Mouse (Mus musculus): ENCODE data around the gene Timm17a. TPM values are rescaled to one million over a fixed set of nuclear protein-coding genes. Genes with fewer than 3 reads are reported as not detected.
A peak's percentile ranks its signal among the peaks of the same experiment; 100 is the strongest.

Gene Timm17a
- 369 and 374 TPM in 2 replicates for polyA plus RNA-seq (2014; fragmentation: Nextera tagmentation; extraction: Ambion mirVana)

GRCm38 (mm10) chr1:135313284-135314031 is at the start of gene Timm17a:
Gene Timm17a, minus strand, starts transcription at chr1:135313778.
- H3K27ac ChIP-seq (replicated peaks in 1 of 2; ENCODE audit: control insufficient read depth in 1 of 2, insufficient read depth in 1 of 2, low read depth in 2 of 2, low read length in 2 of 2): peak within 1 kb of the TSS; percentile 79 to 93
- peaks cover 5 to 17% of the 10 kb centered on the region in 2 experiments for H3K4me1 ChIP-seq (ENCODE audit: control insufficient read depth in 2 of 2, insufficient read depth in 2 of 2, low read length in 2 of 2)
- ATAC-seq (ENCODE audit: insufficient number of reproducible peaks, insufficient read depth, low FRiP score, low read depth): peak; percentile 98
- H3K9me3 ChIP-seq (ENCODE audit: control insufficient read depth, low read length): no peaks in the 10 kb centered on the region
- under 1% methylated on average over 51 of the region's 51 CpGs for WGBS
- H3K27me3 ChIP-seq (ENCODE audit: control insufficient read depth, insufficient read depth, low read length): no peaks in the 10 kb centered on the region
- H3K4me2 ChIP-seq (ENCODE audit: low read length): peak within 1 kb of the TSS; percentile 78
- H3K4me3 ChIP-seq (ENCODE audit: control insufficient read depth in 1 of 2, insufficient read depth in 1 of 2, low read depth in 1 of 2, low read length in 2 of 2): peak within 1 kb of the TSS; percentile 69 to 90
- peak within 1 kb of the TSS; percentile 99 for H3K9ac ChIP-seq (ENCODE audit: low read length)
- H3K36me3 ChIP-seq (ENCODE audit: control insufficient read depth, insufficient read depth, low read length): peaks cover 18% of the 10 kb centered on the region

GRCm38 (mm10) chr1:135362115-135362514 is 48.5 kb upstream of the Timm17a start:
- Histone ChIP-seq H3K4me1 (ENCODE audit: control insufficient read depth in 2 of 2, insufficient read depth in 2 of 2, low read length in 2 of 2) (peaks cover 9 to 18% of the 10 kb centered on the region in 2 experiments; a peak in 3 of 4 replicates), H3K36me3 (ENCODE audit: control insufficient read depth, insufficient read depth, low read length) (no peaks in the 10 kb centered on the region), H3K9ac (ENCODE audit: low read length) (no peak overlapping the region), H3K27ac (replicated peaks in 1 of 2; ENCODE audit: control insufficient read depth in 1 of 2, insufficient read depth in 1 of 2, low read depth in 2 of 2, low read length in 2 of 2) (no peak overlapping the region), H3K9me3 (ENCODE audit: control insufficient read depth, low read length) (no peaks in the 10 kb centered on the region; the same call in 1 of the 2 replicates), H3K4me3 (ENCODE audit: control insufficient read depth in 1 of 2, insufficient read depth in 1 of 2, low read depth in 1 of 2, low read length in 2 of 2) (no peak overlapping the region), H3K27me3 (ENCODE audit: control insufficient read depth, insufficient read depth, low read length) (no peaks in the 10 kb centered on the region), H3K4me2 (ENCODE audit: low read length) (no peak overlapping the region)
- no peak for ATAC-seq (ENCODE audit: insufficient number of reproducible peaks, insufficient read depth, low FRiP score, low read depth)

- H3K9ac ChIP-seq (ENCODE audit: low read length): no peak overlapping the region
- H3K4me1 ChIP-seq (ENCODE audit: control insufficient read depth in 2 of 2, insufficient read depth in 2 of 2, low read length in 2 of 2): peaks cover 4 to 13% of the 10 kb centered on the region in 2 experiments; a peak in 2 of 4 replicates
- 85% methylated on average over 4 of the region's 4 CpGs for whole genome bisulfite sequencing
- no peaks in the 10 kb centered on the region; the same call in 1 of the 2 replicates for H3K9me3 ChIP-seq (ENCODE audit: control insufficient read depth, low read length)
- no peaks in the 10 kb centered on the region for H3K27me3 ChIP-seq (ENCODE audit: control insufficient read depth, insufficient read depth, low read length)
- no peak for ATAC-seq (ENCODE audit: insufficient number of reproducible peaks, insufficient read depth, low FRiP score, low read depth)
- H3K36me3 ChIP-seq (ENCODE audit: control insufficient read depth, insufficient read depth, low read length): no peaks in the 10 kb centered on the region
- no peak overlapping the region for H3K4me2 ChIP-seq (ENCODE audit: low read length)
- H3K27ac ChIP-seq (replicated peaks in 1 of 2; ENCODE audit: control insufficient read depth in 1 of 2, insufficient read depth in 1 of 2, low read depth in 2 of 2, low read length in 2 of 2): no peak overlapping the region
- H3K4me3 ChIP-seq (ENCODE audit: control insufficient read depth in 1 of 2, insufficient read depth in 1 of 2, low read depth in 1 of 2, low read length in 2 of 2): no peak overlapping the region
Measured at GRCm38 (mm10) chr1:135361491-135361890, 47.9 kb upstream of the Timm17a start.

DNA sequence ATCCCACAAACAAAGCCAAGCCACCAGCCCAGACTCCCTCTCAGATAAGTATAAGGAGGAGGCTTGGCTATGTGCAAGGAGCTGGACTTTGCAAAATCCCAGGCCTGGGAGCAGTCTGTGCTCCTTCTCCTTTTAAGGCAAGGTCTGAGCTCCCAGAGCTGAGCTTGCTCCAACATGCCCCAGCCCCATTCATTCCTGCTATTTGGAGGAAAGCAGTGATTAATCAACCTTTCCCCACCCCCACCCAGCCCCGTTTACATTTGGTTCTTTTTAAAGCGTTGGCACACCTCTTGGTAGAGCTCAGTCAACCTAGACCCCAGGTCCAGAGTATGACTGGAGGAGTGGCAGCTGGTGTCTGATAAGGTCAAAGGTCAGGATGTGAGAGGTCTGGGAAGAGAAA is 45.5 kb upstream of the Timm17a start:
- Histone ChIP-seq H3K4me3 (ENCODE audit: control insufficient read depth in 1 of 2, insufficient read depth in 1 of 2, low read depth in 1 of 2, low read length in 2 of 2) (no peak overlapping the region), H3K4me1 (ENCODE audit: control insufficient read depth in 2 of 2, insufficient read depth in 2 of 2, low read length in 2 of 2) (peaks cover 4 to 13% of the 10 kb centered on the region in 2 experiments; a peak in 2 of 4 replicates), H3K27me3 (ENCODE audit: control insufficient read depth, insufficient read depth, low read length) (no peaks in the 10 kb centered on the region), H3K36me3 (ENCODE audit: control insufficient read depth, insufficient read depth, low read length) (no peaks in the 10 kb centered on the region), H3K9ac (ENCODE audit: low read length) (no peak overlapping the region), H3K27ac (replicated peaks in 1 of 2; ENCODE audit: control insufficient read depth in 1 of 2, insufficient read depth in 1 of 2, low read depth in 2 of 2, low read length in 2 of 2) (no peak overlapping the region), H3K9me3 (ENCODE audit: control insufficient read depth, low read length) (no peaks in the 10 kb centered on the region; the same call in 1 of the 2 replicates), H3K4me2 (ENCODE audit: low read length) (no peak overlapping the region)
- ATAC-seq (ENCODE audit: insufficient number of reproducible peaks, insufficient read depth, low FRiP score, low read depth): peak; percentile 28; the same call in 1 of the 2 replicates
- WGBS: 40% methylated on average over 2 of the region's 2 CpGs

DNA sequence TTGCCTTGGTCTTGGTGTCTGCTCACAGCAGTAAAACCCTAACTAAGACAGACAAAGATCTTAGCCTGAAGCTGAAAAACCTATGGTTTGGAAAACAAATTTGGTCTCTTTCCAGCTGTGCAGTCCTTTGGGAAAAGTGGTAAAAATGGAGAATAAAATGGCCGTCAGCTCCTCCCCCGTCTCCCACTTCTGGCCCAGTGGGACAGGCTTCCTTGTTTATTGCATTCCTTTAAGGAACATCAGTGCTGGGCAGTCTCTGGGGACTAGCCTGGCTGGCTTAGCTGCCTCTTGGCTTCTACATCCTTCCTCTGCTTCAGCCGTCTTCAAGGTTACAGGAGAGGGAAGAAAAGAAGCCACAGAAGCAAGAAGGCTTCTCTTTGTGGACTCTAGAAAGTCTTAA is 38.4 kb upstream of the Timm17a start:
- H3K4me2 ChIP-seq (ENCODE audit: low read length): no peak overlapping the region
- no peaks in the 10 kb centered on the region for H3K36me3 ChIP-seq (ENCODE audit: control insufficient read depth, insufficient read depth, low read length)
- no peaks in the 10 kb centered on the region for H3K9me3 ChIP-seq (ENCODE audit: control insufficient read depth, low read length)
- no peak for ATAC-seq (ENCODE audit: insufficient number of reproducible peaks, insufficient read depth, low FRiP score, low read depth)
- 55% methylated on average over 3 of the region's 3 CpGs for WGBS
- peaks cover 7 to 13% of the 10 kb centered on the region in 2 experiments for H3K4me1 ChIP-seq (ENCODE audit: control insufficient read depth in 2 of 2, insufficient read depth in 2 of 2, low read length in 2 of 2)
- H3K9ac ChIP-seq (ENCODE audit: low read length): no peak overlapping the region
- H3K27me3 ChIP-seq (ENCODE audit: control insufficient read depth, insufficient read depth, low read length): no peaks in the 10 kb centered on the region
- H3K4me3 ChIP-seq (ENCODE audit: control insufficient read depth in 1 of 2, insufficient read depth in 1 of 2, low read depth in 1 of 2, low read length in 2 of 2): no peak overlapping the region
- H3K27ac ChIP-seq (replicated peaks in 1 of 2; ENCODE audit: control insufficient read depth in 1 of 2, insufficient read depth in 1 of 2, low read depth in 2 of 2, low read length in 2 of 2): no peak overlapping the region

- ATAC-seq (ENCODE audit: insufficient number of reproducible peaks, insufficient read depth, low FRiP score, low read depth): no peak
- Histone ChIP-seq H3K27me3 (ENCODE audit: control insufficient read depth, insufficient read depth, low read length) (no peaks in the 10 kb centered on the region), H3K9ac (ENCODE audit: low read length) (no peak overlapping the region), H3K27ac (replicated peaks in 1 of 2; ENCODE audit: control insufficient read depth in 1 of 2, insufficient read depth in 1 of 2, low read depth in 2 of 2, low read length in 2 of 2) (peak overlapping the region in 1 of 2 experiments; percentile 17; a peak in 2 of 4 replicates), H3K4me3 (ENCODE audit: control insufficient read depth in 1 of 2, insufficient read depth in 1 of 2, low read depth in 1 of 2, low read length in 2 of 2) (no peak overlapping the region), H3K36me3 (ENCODE audit: control insufficient read depth, insufficient read depth, low read length) (no peaks in the 10 kb centered on the region), H3K4me1 (ENCODE audit: control insufficient read depth in 2 of 2, insufficient read depth in 2 of 2, low read length in 2 of 2) (peaks cover 7 to 13% of the 10 kb centered on the region in 2 experiments), H3K9me3 (ENCODE audit: control insufficient read depth, low read length) (no peaks in the 10 kb centered on the region), H3K4me2 (ENCODE audit: low read length) (no peak overlapping the region)
- 40% methylated on average over 4 of the region's 4 CpGs for WGBS
Measured at GRCm38 (mm10) chr1:135347498-135348169, 34.1 kb upstream of the Timm17a start.

- H3K4me3 ChIP-seq (ENCODE audit: control insufficient read depth in 1 of 2, insufficient read depth in 1 of 2, low read depth in 1 of 2, low read length in 2 of 2): no peak overlapping the region
- no peaks in the 10 kb centered on the region for H3K36me3 ChIP-seq (ENCODE audit: control insufficient read depth, insufficient read depth, low read length)
- no peak overlapping the region for H3K4me2 ChIP-seq (ENCODE audit: low read length)
- no peaks in the 10 kb centered on the region for H3K27me3 ChIP-seq (ENCODE audit: control insufficient read depth, insufficient read depth, low read length)
- no peaks in the 10 kb centered on the region for H3K9me3 ChIP-seq (ENCODE audit: control insufficient read depth, low read length)
- H3K27ac ChIP-seq (replicated peaks in 1 of 2; ENCODE audit: control insufficient read depth in 1 of 2, insufficient read depth in 1 of 2, low read depth in 2 of 2, low read length in 2 of 2): peak overlapping the region in 1 of 2 experiments; percentile 3; a peak in 2 of 4 replicates
- ATAC-seq (ENCODE audit: insufficient number of reproducible peaks, insufficient read depth, low FRiP score, low read depth): no peak
- 61% methylated on average over 3 of the region's 3 CpGs for WGBS
- no peak overlapping the region for H3K9ac ChIP-seq (ENCODE audit: low read length)
- H3K4me1 ChIP-seq (ENCODE audit: control insufficient read depth in 2 of 2, insufficient read depth in 2 of 2, low read length in 2 of 2): peaks cover 7 to 13% of the 10 kb centered on the region in 2 experiments
Measured at GRCm38 (mm10) chr1:135346891-135347290, 33.3 kb upstream of the Timm17a start.

Data from heart, embryonic 14.5 days (tissue).